Mouse (Mus musculus) megakaryocyte, embryonic 14.5 days (primary cell): ENCODE data around the gene Dock4.

Experiments used
- FLI1 ChIP-seq: IDR thresholded peaks from 2 replicates; pipeline ENCODE4 v1.6.1; 2012; ENCODE audit warnings: low read length, inconsistent platforms, mixed read lengths
- GATA1 ChIP-seq: IDR thresholded peaks from 3 replicates; pipeline ENCODE4 v1.6.1; 2012; ENCODE audit warnings: mixed read lengths, low read length, inconsistent platforms, borderline replicate concordance

- TF ChIP-seq GATA1 (no peak), FLI1 (no peak)
Observed at GRCm38 (mm10) chr12:40797561-40798343, 352.0 kb downstream of the Dock4 start.
